Comparison of ENCODE assay signal across 16 mouse cellular contexts in genomic region chr2:24995332-24995731, GRCm38 (mm10). TPM values are rescaled to one million over a fixed set of nuclear protein-coding genes. Genes with fewer than 3 reads are reported as not detected.
DNase-seq lines count a peak whose midpoint lies in the region; ATAC-seq lines count a peak whose summit lies in the region.
"Had no signal": no experiment of that assay in that cellular context is flagged by ENCODE, and none has a peak within 500 bp of the region (broad histone marks: within the 10 kb centered on the region; RNA-seq: fewer than 3 reads in every experiment).

No protein-coding gene starts in this region.

- ATAC-seq in activated CD4-positive, CD25-positive, alpha-beta regulatory T cell, adult 4 months = no peak
- ATAC-seq: hindbrain, postnatal 0 days had no signal

- intact Hi-C loops in left cerebral cortex, postnatal 25 days (cut with DNase I) = no loop called here

- DNase-seq in adrenal gland, adult 2 months = peak; percentile 77
- no peak for DNase-seq in adrenal gland, adult 8-10 months
- DNase-seq in layer of hippocampus, adult 9-11 months = peak; percentile 35
- no peak for DNase-seq in layer of hippocampus, adult 9-10 months (ENCODE audit: low spot score)
- DNase-seq in left cerebral cortex, postnatal 25 days (ENCODE audit: low spot score in 2 of 2) = peak; percentile 33 to 80
- peak; percentile 22 for DNase-seq in telencephalon, adult 2 months (ENCODE audit: low read depth, low spot score)
- DNase-seq in ovary, adult 18-20 months (ENCODE audit: low spot score) = no peak
- DNase-seq: cerebellum, adult 11 months; cerebellum, postnatal 14 days; heart, postnatal 4 days; kidney, adult 11 months; kidney, postnatal 10 days; lung, embryonic 14.5 days; spleen, adult 18-20 months had no signal

RNA-seq across cellular contexts. Expression of gene Pnpla7, which starts 19.5 kb away (rescaled TPM):
- 10 to 100 TPM; 44.5 to 53.1 TPM for total RNA-seq in adrenal gland, adult 2 months (2021)
- polyA plus RNA-seq in adrenal gland, adult 2 months (2012; rRNA removed) = 25.4 and 27.2 TPM in 2 replicates
- 10 to 100 TPM; 67.2 to 94.5 (median 71.2) TPM for total RNA-seq in adrenal gland, adult 8-10 months (2022)
- 10 to 100 TPM; 14.6 to 17.5 TPM for total RNA-seq in left cerebral cortex, postnatal 25 days (2021)
- 10 to 100 TPM; 49.3 to 51.3 TPM for polyA plus RNA-seq in activated CD4-positive, CD25-positive, alpha-beta regulatory T cell, adult 4 months (2017; shearing (Covaris generic))

RNA-seq across cellular contexts. Expression of gene Mrpl41, which starts 20.4 kb away (rescaled TPM):
- 100 to 1,000 TPM; 108 to 118 TPM for total RNA-seq in adrenal gland, adult 2 months (2021)
- polyA plus RNA-seq in adrenal gland, adult 2 months (2012; rRNA removed) = 34.9 and 39.4 TPM in 2 replicates
- 100 to 1,000 TPM in 1 of 4 experiments, 10 to 100 TPM in 3; 85.6 to 109 (median 86.5) TPM for total RNA-seq in adrenal gland, adult 8-10 months (2022)
- 10 to 100 TPM; 72.5 to 79.4 TPM for total RNA-seq in left cerebral cortex, postnatal 25 days (2021)
- polyA plus RNA-seq in activated CD4-positive, CD25-positive, alpha-beta regulatory T cell, adult 4 months (2017; shearing (Covaris generic)) = 100 to 1,000 TPM; 102 to 124 TPM

RNA-seq across cellular contexts. Expression of gene Dph7, which starts 33.1 kb away (rescaled TPM):
- total RNA-seq in adrenal gland, adult 2 months (2021) = 10 to 100 TPM in 1 of 2 experiments, 1 to 10 TPM in 1; 6.2 to 16.7 TPM
- polyA plus RNA-seq in adrenal gland, adult 2 months (2012; rRNA removed) = 8.5 and 9.7 TPM in 2 replicates
- 10 to 100 TPM; 11.5 to 24.2 (median 20.2) TPM for total RNA-seq in adrenal gland, adult 8-10 months (2022)
- total RNA-seq in left cerebral cortex, postnatal 25 days (2021) = 10 to 100 TPM; 27.5 to 33.5 TPM
- polyA plus RNA-seq in activated CD4-positive, CD25-positive, alpha-beta regulatory T cell, adult 4 months (2017; shearing (Covaris generic)) = 10 to 100 TPM; 30.0 to 32.2 TPM

RNA-seq across cellular contexts. Expression of gene Zmynd19, which starts 45.7 kb away (rescaled TPM):
- total RNA-seq in adrenal gland, adult 2 months (2021) = 10 to 100 TPM; 21.8 to 30.2 TPM
- polyA plus RNA-seq in adrenal gland, adult 2 months (2012; rRNA removed) = 3.1 and 3.9 TPM in 2 replicates
- total RNA-seq in adrenal gland, adult 8-10 months (2022) = 10 to 100 TPM; 20.5 to 30.3 (median 24.1) TPM
- 10 to 100 TPM; 36.8 to 39.4 TPM for total RNA-seq in left cerebral cortex, postnatal 25 days (2021)
- 1 to 10 TPM; 1.3 to 1.8 TPM for polyA plus RNA-seq in activated CD4-positive, CD25-positive, alpha-beta regulatory T cell, adult 4 months (2017; shearing (Covaris generic))

RNA-seq across cellular contexts. Expression of gene Nsmf, which starts 58.8 kb away (rescaled TPM):
- total RNA-seq in adrenal gland, adult 2 months (2021) = 10 to 100 TPM; 32.8 to 52.9 TPM
- 99.9 and 113 TPM in 2 replicates for polyA plus RNA-seq in adrenal gland, adult 2 months (2012; rRNA removed)
- 10 to 100 TPM; 41.6 to 84.4 (median 63.1) TPM for total RNA-seq in adrenal gland, adult 8-10 months (2022)
- total RNA-seq in left cerebral cortex, postnatal 25 days (2021) = 100 to 1,000 TPM; 472 to 481 TPM
- polyA plus RNA-seq in activated CD4-positive, CD25-positive, alpha-beta regulatory T cell, adult 4 months (2017; shearing (Covaris generic)) = 10 to 100 TPM; 11.1 to 11.2 TPM

Comparison
In these comparisons a context has a peak if more than half of its experiments do, and no peak if none do; other contexts are left out.
1. DNase-seq: peak in adrenal gland, adult 2 months (single experiment), layer of hippocampus, adult 9-11 months (single experiment), left cerebral cortex, postnatal 25 days (2 of 2) and telencephalon, adult 2 months (single experiment); none in adrenal gland, adult 8-10 months (single experiment), layer of hippocampus, adult 9-10 months (single experiment) and ovary, adult 18-20 months (single experiment).